Comparison of ENCODE assay signal across 8 mouse cellular contexts in genomic region chr19:25622291-25623251, GRCm38 (mm10). TPM values are rescaled to one million over a fixed set of nuclear protein-coding genes. Genes with fewer than 3 reads are reported as not detected.
DNase-seq lines count a peak whose midpoint lies in the region; ATAC-seq and TF ChIP-seq lines count a peak whose summit lies in the region.

No protein-coding gene starts in this region.

- no peaks in the 10 kb centered on the region for H3K9me3 ChIP-seq in limb, embryonic 14.5 days (ENCODE audit: control insufficient read depth, low read length)
- H3K9me3 ChIP-seq in midbrain, embryonic 13.5 days, result no peaks in the 10 kb centered on the region

- H3K27ac ChIP-seq in heart, adult 2 months, result no peak overlapping the region
- H3K27ac ChIP-seq in limb, embryonic 14.5 days (replicated peaks; ENCODE audit: low read depth, low read length), result no peak overlapping the region
- H3K27ac ChIP-seq in midbrain, embryonic 13.5 days, result no peak overlapping the region

- peak; percentile 78 for ATAC-seq in limb, embryonic 14.5 days (ENCODE audit: low FRiP score, low read depth)
- ATAC-seq in midbrain, embryonic 13.5 days, result peak; percentile 84
- ATAC-seq in activated CD4-positive, CD25-positive, alpha-beta regulatory T cell, adult 4 months, result no peak

- peak; percentile 85 for DNase-seq in adrenal gland, postnatal 10 days
- peak; percentile 57 for DNase-seq in embryo, embryonic 11.5 days (ENCODE audit: low read depth, low spot score)
- peak; percentile 60 to 77 for DNase-seq in heart, adult 2 months
- peak; percentile 73 for DNase-seq in kidney, adult 18-20 months
- DNase-seq in limb, embryonic 14.5 days (ENCODE audit: low spot score), result peak; percentile 75
- DNase-seq in spleen, adult 12 weeks (ENCODE audit: low spot score), result peak; percentile 29

- no peaks in the 10 kb centered on the region for H3K79me2 ChIP-seq in heart, adult 2 months (replicated peaks; ENCODE audit: control insufficient read depth, insufficient read depth, low read length)

- no peak overlapping the region for H3K9ac ChIP-seq in heart, adult 2 months (ENCODE audit: low read depth, low read length)
- H3K9ac ChIP-seq in limb, embryonic 14.5 days (ENCODE audit: low read depth, low read length, severe bottlenecking), result no peak overlapping the region
- no peak overlapping the region for H3K9ac ChIP-seq in midbrain, embryonic 13.5 days (replicated peaks)

- peaks cover 7% of the 10 kb centered on the region for H3K27me3 ChIP-seq in heart, adult 2 months (ENCODE audit: control insufficient read depth, insufficient read depth, low read length)
- peaks cover 69% of the 10 kb centered on the region for H3K27me3 ChIP-seq in limb, embryonic 14.5 days (ENCODE audit: control insufficient read depth, insufficient read depth, low read length)
- peaks cover 94% of the 10 kb centered on the region for H3K27me3 ChIP-seq in midbrain, embryonic 13.5 days

- WGBS in heart, adult 2 months, result 32% methylated on average over 54 of the region's 54 CpGs
- 35% methylated on average over 50 of the region's 54 CpGs for WGBS in limb, embryonic 14.5 days
- WGBS in midbrain, embryonic 13.5 days, result 35% methylated on average over 54 of the region's 54 CpGs

- no peak overlapping the region for H3K4me3 ChIP-seq in heart, adult 2 months
- H3K4me3 ChIP-seq in limb, embryonic 14.5 days (replicated peaks; ENCODE audit: low read length), result peak overlapping the region; percentile 32
- peak overlapping the region; percentile 29 for H3K4me3 ChIP-seq in midbrain, embryonic 13.5 days (replicated peaks)

- peak; percentile 88 for TF ChIP-seq CTCF in heart, adult 2 months (IDR thresholded peaks at IDR 0.05)

- peak overlapping the region; percentile 57 for H3K4me2 ChIP-seq in limb, embryonic 14.5 days (replicated peaks; ENCODE audit: low read depth, low read length, severe bottlenecking)
- peak overlapping the region; percentile 52 for H3K4me2 ChIP-seq in midbrain, embryonic 13.5 days (replicated peaks)

- TF ChIP-seq EP300 in heart, adult 2 months (IDR thresholded peaks at IDR 0.05; ENCODE audit: insufficient read depth, low read depth, low read length), result no peak

- no peaks in the 10 kb centered on the region for H3K4me1 ChIP-seq in heart, adult 2 months (ENCODE audit: control insufficient read depth, insufficient read depth, low read length)
- no peaks in the 10 kb centered on the region for H3K4me1 ChIP-seq in limb, embryonic 14.5 days (ENCODE audit: control insufficient read depth, insufficient read depth, low read length)
- H3K4me1 ChIP-seq in midbrain, embryonic 13.5 days (replicated peaks), result peaks cover 8% of the 10 kb centered on the region; the same call in 1 of the 2 replicates

- intact Hi-C loops in heart, adult 2 months (cut with DNase I), result loop anchor here (5.0 to 10.0 kb wide), 3 partner anchors 280 to 518 kb away; no protein-coding TSS in a partner anchor

- TF ChIP-seq POLR2A in heart, adult 2 months (IDR thresholded peaks at IDR 0.05; ENCODE audit: insufficient read depth, low read depth, low read length), result no peak
- TF ChIP-seq POLR2A in limb, embryonic 14.5 days (IDR thresholded peaks at IDR 0.05; ENCODE audit: borderline replicate concordance, extremely low read depth, insufficient read depth, insufficient read length), result no peak

- H3K36me3 ChIP-seq in heart, adult 2 months (ENCODE audit: control insufficient read depth, insufficient read depth, low read length), result no peaks in the 10 kb centered on the region
- no peaks in the 10 kb centered on the region for H3K36me3 ChIP-seq in limb, embryonic 14.5 days (ENCODE audit: control insufficient read depth, insufficient read depth, low read length)
- H3K36me3 ChIP-seq in midbrain, embryonic 13.5 days, result no peaks in the 10 kb centered on the region

RNA-seq across cellular contexts. Expression of gene Dmrt3, which starts 12.5 kb away (rescaled TPM):
- total RNA-seq in adrenal gland, postnatal 10 days (2021), result not detected
- not detected for total RNA-seq in heart, adult 2 months (2021)
- 0.37 TPM in 1 of 2 replicates, not detected in the other for polyA plus RNA-seq in heart, adult 2 months (2012; rRNA removed)
- polyA plus RNA-seq in limb, embryonic 14.5 days (2012; rRNA removed), result 0.28 and 0.29 TPM in 2 replicates
- 0.19 and 0.21 TPM in 2 replicates for polyA plus RNA-seq in limb, embryonic 14.5 days (2014; fragmentation: Nextera tagmentation; extraction: Ambion mirVana)
- 0.48 and 1.5 TPM in 2 replicates for polyA plus RNA-seq in midbrain, embryonic 13.5 days (2015; fragmentation: Nextera tagmentation; extraction: Ambion mirVana)
- not detected for polyA plus RNA-seq in activated CD4-positive, CD25-positive, alpha-beta regulatory T cell, adult 4 months (2017; shearing (Covaris generic))

RNA-seq across cellular contexts. Expression of gene Dmrt2, which starts 49.6 kb away (rescaled TPM):
- 1 to 10 TPM; 5.6 to 8.0 TPM for total RNA-seq in adrenal gland, postnatal 10 days (2021)
- under 1 TPM; 0.09 to 0.23 TPM for total RNA-seq in heart, adult 2 months (2021)
- 0.12 and 0.37 TPM in 2 replicates for polyA plus RNA-seq in heart, adult 2 months (2012; rRNA removed)
- polyA plus RNA-seq in limb, embryonic 14.5 days (2012; rRNA removed), result 32.6 and 35.7 TPM in 2 replicates
- polyA plus RNA-seq in limb, embryonic 14.5 days (2014; fragmentation: Nextera tagmentation; extraction: Ambion mirVana), result 22.6 and 27.1 TPM in 2 replicates
- polyA plus RNA-seq in midbrain, embryonic 13.5 days (2015; fragmentation: Nextera tagmentation; extraction: Ambion mirVana), result 0.19 TPM in 1 of 2 replicates, not detected in the other
- polyA plus RNA-seq in activated CD4-positive, CD25-positive, alpha-beta regulatory T cell, adult 4 months (2017; shearing (Covaris generic)), result not detected

Comparison
In these comparisons a context has a peak if more than half of its experiments do, and no peak if none do; other contexts are left out.
1. DNase-seq: peak in every context shown above with its lines; median percentile 85 in adrenal gland, postnatal 10 days; 75 in limb, embryonic 14.5 days; 73 in kidney, adult 18-20 months; 68 in heart, adult 2 months; 57 in embryo, embryonic 11.5 days; 29 in spleen, adult 12 weeks.
2. RNA of gene Dmrt2, which starts 49.6 kb away (polyA plus RNA-seq): 22.6 to 35.7 TPM in limb, embryonic 14.5 days; 0.12 to 0.37 TPM in heart, adult 2 months, 0.19 TPM in midbrain, embryonic 13.5 days and not detected in activated CD4-positive, CD25-positive, alpha-beta regulatory T cell, adult 4 months; every median in the first group is over 10 times any median in the second.